Mouse (Mus musculus) lung, postnatal 25 days (tissue): Measurements from ENCODE around the gene Evx1.
"Not testable (repeated sequence)": the region's sequence is repeated elsewhere in the genome, so short reads cannot be mapped to it uniquely, and the experiment has no call there.

Experiments
- DNase-seq: peaks from one replicate; pipeline ENCODE4 v3.0.0; 2022; ENCODE audit warnings: low spot score

Evx1 gene

DNA sequence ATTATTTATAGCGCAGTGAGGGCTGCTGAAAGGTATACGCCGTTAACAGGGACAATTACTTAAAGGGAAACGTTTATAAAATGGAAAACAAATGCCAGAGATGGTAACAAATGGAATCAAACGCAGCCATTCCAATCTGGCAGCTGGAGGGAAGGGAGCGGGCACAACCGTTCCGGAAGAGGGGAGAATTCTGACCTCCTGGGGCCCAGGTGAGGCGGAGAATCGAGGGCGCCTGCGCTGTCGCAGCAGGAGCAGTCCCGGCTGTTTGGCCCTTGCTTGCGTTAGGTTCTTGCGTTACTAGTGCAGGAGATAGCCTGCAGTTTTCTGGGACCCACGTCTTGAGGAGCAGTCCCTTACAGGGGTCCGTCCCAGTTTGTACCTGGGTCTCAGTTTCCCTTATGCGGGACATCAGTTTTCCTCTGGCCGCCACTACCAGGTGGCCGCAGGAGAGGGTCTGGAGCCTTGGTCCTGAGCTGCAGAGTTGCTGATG lies 8.6 kb downstream of the Evx1 start:
- DNase-seq = no peak

- no peak for DNase-seq
Measured at GRCm38 (mm10) chr6:52322721-52323215, 9.5 kb downstream of the Evx1 start.

DNA sequence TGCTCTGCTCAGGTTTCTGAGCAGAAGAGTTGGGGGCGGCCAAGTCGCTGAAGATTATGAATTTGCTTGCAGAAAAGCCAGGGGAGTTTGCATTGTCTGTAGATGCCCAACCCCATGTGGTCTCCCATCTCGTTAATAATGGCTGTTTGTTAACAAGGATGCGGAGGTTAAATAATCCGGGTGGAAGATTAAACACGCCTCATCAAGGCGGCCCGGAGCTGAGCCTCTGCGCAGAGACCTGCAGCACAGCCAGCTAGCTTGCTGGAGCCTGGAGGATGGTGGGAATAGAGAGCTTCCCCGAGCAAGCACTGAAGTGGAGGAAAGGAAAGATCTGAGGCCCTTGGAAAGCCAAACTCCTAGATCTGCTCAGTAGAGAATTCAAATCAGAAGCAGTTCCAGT lies 10.0 kb downstream of the Evx1 start:
- no peak for DNase-seq

DNA sequence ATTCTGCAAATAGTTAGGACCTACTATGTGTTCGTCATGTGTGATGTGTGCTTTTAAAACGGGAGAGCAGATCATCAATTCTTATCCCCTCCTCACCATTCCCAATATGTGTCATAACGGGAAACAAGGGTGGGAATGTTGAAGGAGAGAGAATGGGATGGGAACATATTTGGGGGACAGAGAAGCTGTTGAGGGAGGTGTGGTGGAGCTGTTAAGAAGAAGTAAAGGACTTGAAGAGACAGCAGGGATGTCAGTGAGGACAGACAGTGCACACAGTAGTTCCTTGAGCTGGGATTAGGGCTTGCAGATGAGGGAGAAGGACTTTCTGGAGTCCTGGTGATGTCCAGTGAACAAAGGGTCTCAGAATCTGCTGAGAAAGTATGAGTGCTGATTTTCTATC lies 10.8 kb downstream of the Evx1 start:
- no peak for DNase-seq

GRCm38 (mm10) chr6:52346816-52347215 lies 33.5 kb downstream of the Evx1 start:
- not testable (repeated sequence) for DNase-seq

GRCm38 (mm10) chr6:52366021-52366420 lies 52.7 kb downstream of the Evx1 start:
- no peak for DNase-seq

DNA sequence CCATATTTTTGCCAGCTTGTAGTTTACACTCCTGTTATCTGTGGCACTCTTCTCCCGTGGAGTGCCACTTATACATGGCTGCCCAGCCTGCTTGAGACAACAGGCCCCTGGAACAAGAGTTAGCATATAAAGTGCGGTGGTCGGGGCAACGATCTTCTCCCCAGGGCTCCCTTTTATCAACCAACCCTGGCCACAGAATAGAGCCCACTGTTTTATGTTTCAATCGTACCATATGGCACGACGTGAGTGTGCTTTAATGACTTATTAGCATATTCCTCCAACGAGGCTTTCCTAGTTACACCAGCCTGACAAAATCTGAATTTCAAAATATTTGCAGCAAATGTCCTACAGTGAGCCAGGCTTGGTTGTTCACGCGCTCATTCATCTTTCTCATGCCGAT lies 53.2 kb downstream of the Evx1 start:
- DNase-seq = no peak

DNA sequence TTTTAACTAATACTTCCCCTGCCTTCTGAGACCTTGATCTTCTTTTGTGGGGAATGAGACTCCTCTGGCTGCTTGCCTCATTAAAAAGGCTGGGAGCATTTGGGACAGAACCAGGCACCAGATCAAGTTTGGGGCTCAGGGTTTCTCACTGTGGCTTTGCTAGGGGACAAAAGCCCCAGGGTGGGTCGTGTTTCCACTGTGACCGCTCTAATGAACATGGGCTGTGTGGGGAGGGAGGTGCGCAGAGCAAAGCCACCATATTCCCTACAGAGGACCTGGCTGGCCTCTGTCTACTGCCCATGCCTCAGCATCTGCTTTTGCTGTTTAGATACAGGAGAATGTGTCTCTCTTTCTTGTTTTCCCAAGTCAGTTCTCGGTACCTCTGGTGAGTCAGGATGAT lies 53.8 kb downstream of the Evx1 start:
- DNase-seq = no peak
